ENCODE assay signal across 27 mouse cellular contexts in the genomic region with DNA sequence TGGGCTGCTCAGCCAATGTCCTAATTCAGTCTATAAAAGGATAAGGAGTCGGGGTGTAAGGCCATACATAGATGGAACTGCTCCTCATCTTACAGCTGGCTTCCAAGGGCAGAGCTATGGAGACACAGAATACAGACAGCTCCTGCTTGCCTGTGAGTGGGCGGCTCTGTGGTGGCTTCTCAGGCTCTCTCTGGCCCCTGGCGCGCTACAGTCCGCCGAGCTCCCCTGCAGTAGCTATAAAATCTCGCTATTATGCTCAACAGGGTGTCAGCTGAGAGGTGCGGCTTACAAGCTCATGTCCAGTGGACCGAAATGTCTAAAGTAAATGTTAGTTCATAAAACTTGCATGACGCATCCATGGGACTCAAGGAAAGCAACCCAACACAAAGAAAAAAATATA.
DNase-seq lines count a peak whose midpoint lies in the region; ATAC-seq lines count a peak whose summit lies in the region.
"Had no signal": no experiment of that assay in that cellular context is flagged by ENCODE, and none has a peak within 500 bp of the region (broad histone marks: within the 10 kb centered on the region; RNA-seq: fewer than 3 reads in every experiment).

No protein-coding gene starts in this region.

- no peak for DNase-seq in kidney, adult 8-10 months
- DNase-seq in kidney, postnatal 10 days, result no peak
- DNase-seq in neural tube, embryonic 10.5 days (ENCODE audit: extremely low spot score, low spot score), result no peak
- DNase-seq: adrenal gland, adult 2 months; adrenal gland, postnatal 10 days; adrenal gland, postnatal 25 days; B cell, adult 2 months; cerebellum, adult 11 months; cerebellum, adult 18-20 months; cerebellum, adult 8-10 months; cerebellum, adult 9-11 months; cerebellum, postnatal 14 days; cerebellum, postnatal 36 days; embryo, embryonic 11 days had no signal

- 37% methylated on average over 10 of the region's 10 CpGs for WGBS in kidney, embryonic 14.5 days
- WGBS in kidney, embryonic 16.5 days, result 30% methylated on average over 10 of the region's 10 CpGs
- WGBS in neural tube, embryonic 15.5 days, result 65% methylated on average over 10 of the region's 10 CpGs

- ATAC-seq in kidney, embryonic 14.5 days (ENCODE audit: low FRiP score, low TSS enrichment), result peak; percentile 77
- peak; percentile 57 for ATAC-seq in kidney, embryonic 16.5 days (ENCODE audit: low FRiP score, low TSS enrichment)
- ATAC-seq in neural tube, embryonic 15.5 days (ENCODE audit: low FRiP score), result no peak
- ATAC-seq: CD4-positive, CD25-positive, alpha-beta regulatory T cell, adult 4 months; forebrain, embryonic 14.5 days; forebrain, embryonic 16.5 days had no signal

- no peaks in the 10 kb centered on the region for H3K9me3 ChIP-seq in kidney, embryonic 14.5 days (ENCODE audit: control insufficient read depth, low read length)
- H3K9me3 ChIP-seq in kidney, embryonic 16.5 days (ENCODE audit: low read length), result no peaks in the 10 kb centered on the region
- no peaks in the 10 kb centered on the region for H3K9me3 ChIP-seq in neural tube, embryonic 15.5 days (replicated peaks)
- H3K9me3 ChIP-seq: embryonic facial prominence, embryonic 13.5 days; embryonic facial prominence, embryonic 15.5 days; forebrain, embryonic 10.5 days; forebrain, embryonic 12.5 days had no signal

- H3K4me1 ChIP-seq in kidney, embryonic 14.5 days (ENCODE audit: control insufficient read depth, insufficient read depth, low read length), result peaks cover 11% of the 10 kb centered on the region; the same call in 1 of the 2 replicates
- peaks cover 29% of the 10 kb centered on the region for H3K4me1 ChIP-seq in kidney, embryonic 16.5 days (ENCODE audit: insufficient read depth, low read length)
- peaks cover 27% of the 10 kb centered on the region for H3K4me1 ChIP-seq in neural tube, embryonic 15.5 days
- H3K4me1 ChIP-seq: embryonic facial prominence, embryonic 15.5 days had no signal

- no peak overlapping the region for H3K4me3 ChIP-seq in kidney, embryonic 14.5 days (ENCODE audit: low read length)
- H3K4me3 ChIP-seq in kidney, embryonic 16.5 days (ENCODE audit: low read length), result no peak overlapping the region
- H3K4me3 ChIP-seq in neural tube, embryonic 15.5 days (replicated peaks), result no peak overlapping the region
- H3K4me3 ChIP-seq: embryonic facial prominence, embryonic 13.5 days; embryonic facial prominence, embryonic 15.5 days; erythroblast, embryonic 14.5 days; forebrain, embryonic 10.5 days; forebrain, embryonic 12.5 days had no signal

- H3K27me3 ChIP-seq in kidney, embryonic 14.5 days (ENCODE audit: control insufficient read depth, insufficient read depth, low read length), result no peaks in the 10 kb centered on the region
- H3K27me3 ChIP-seq in kidney, embryonic 16.5 days (ENCODE audit: insufficient read depth, low read length), result no peaks in the 10 kb centered on the region
- H3K27me3 ChIP-seq in neural tube, embryonic 15.5 days (replicated peaks), result no peaks in the 10 kb centered on the region
- H3K27me3 ChIP-seq: CH12.LX; embryonic facial prominence, embryonic 13.5 days; embryonic facial prominence, embryonic 15.5 days; forebrain, embryonic 12.5 days had no signal

- H3K9ac ChIP-seq in kidney, embryonic 14.5 days (ENCODE audit: low read depth, low read length), result no peak overlapping the region
- no peak overlapping the region for H3K9ac ChIP-seq in kidney, embryonic 16.5 days (replicated peaks; ENCODE audit: low read length)
- H3K9ac ChIP-seq in neural tube, embryonic 15.5 days (replicated peaks), result no peak overlapping the region
- H3K9ac ChIP-seq: embryonic facial prominence, embryonic 13.5 days; embryonic facial prominence, embryonic 15.5 days; forebrain, embryonic 12.5 days had no signal

- H3K27ac ChIP-seq in kidney, embryonic 14.5 days (ENCODE audit: low read depth, low read length), result no peak overlapping the region
- peak overlapping the region; percentile 44; the same call in 1 of the 2 replicates for H3K27ac ChIP-seq in kidney, embryonic 16.5 days (ENCODE audit: low read length)
- H3K27ac ChIP-seq in neural tube, embryonic 15.5 days (replicated peaks), result 0 out of 2 replicates have a peak overlapping the region, but pooled peaks have one; percentile 9
- H3K27ac ChIP-seq: embryonic facial prominence, embryonic 13.5 days; embryonic facial prominence, embryonic 15.5 days; forebrain, embryonic 10.5 days; forebrain, embryonic 12.5 days had no signal

- H3K36me3 ChIP-seq in kidney, embryonic 14.5 days (ENCODE audit: control insufficient read depth, insufficient read depth, low read length), result no peaks in the 10 kb centered on the region
- H3K36me3 ChIP-seq in kidney, embryonic 16.5 days (ENCODE audit: insufficient read depth, low read length), result no peaks in the 10 kb centered on the region
- no peaks in the 10 kb centered on the region for H3K36me3 ChIP-seq in neural tube, embryonic 15.5 days
- H3K36me3 ChIP-seq: embryonic facial prominence, embryonic 13.5 days; embryonic facial prominence, embryonic 15.5 days; forebrain, embryonic 10.5 days; forebrain, embryonic 12.5 days; G1E had no signal

- no peak overlapping the region for H3K4me2 ChIP-seq in kidney, embryonic 14.5 days (replicated peaks; ENCODE audit: low read depth, low read length)
- H3K4me2 ChIP-seq in kidney, embryonic 16.5 days (replicated peaks; ENCODE audit: low read depth, low read length), result no peak overlapping the region
- H3K4me2 ChIP-seq in neural tube, embryonic 15.5 days, result no peak overlapping the region
- H3K4me2 ChIP-seq: embryonic facial prominence, embryonic 13.5 days; embryonic facial prominence, embryonic 15.5 days; forebrain, embryonic 12.5 days had no signal
